Mouse (Mus musculus) embryonic fibroblast, embryonic 13.5 days (primary cell): ENCODE measurements at regions not wholly inside any gene's neighbourhood (a gene's known extent, or its start where the extent isn't known, plus 50 kb on each side); places are given as distances from the start of the nearest gene placed in this dataset.

ENCODE experiments used
- CTCF ChIP-seq: IDR thresholded peaks from 2 replicates; pipeline ENCODE4 v1.5.1; 2011; ENCODE audit warnings: mild to moderate bottlenecking, control low read depth, low read length, moderate library complexity, borderline replicate concordance; ENCODE audit not compliant: insufficient read depth
- POLR2A ChIP-seq: IDR thresholded peaks from 2 replicates; pipeline ENCODE4 v1.6.1; 2011; ENCODE audit warnings: low read depth, mild to moderate bottlenecking, control low read depth, low read length, moderate library complexity

DNA sequence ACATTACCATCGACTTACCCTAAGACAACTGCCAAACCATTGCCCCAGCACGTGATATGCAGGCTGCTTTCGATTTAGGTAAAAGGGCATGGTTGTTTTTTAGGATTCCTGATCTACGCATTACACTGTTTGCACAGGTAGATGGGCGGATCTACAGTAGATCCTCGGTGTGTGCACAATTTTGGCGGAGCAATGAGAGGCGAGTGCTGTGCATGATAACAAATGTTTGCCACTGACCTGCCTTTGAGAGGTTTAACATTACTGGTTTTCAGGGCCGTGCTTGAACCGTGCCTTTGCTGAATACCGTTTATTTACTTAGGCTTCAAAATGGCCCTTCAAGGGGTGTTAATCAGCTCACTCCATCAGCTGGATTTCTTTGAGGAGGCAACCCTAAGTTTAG, 58.5 kb upstream of the Serp2 start:
- no peak for TF ChIP-seq CTCF
- no peak for TF ChIP-seq POLR2A
